Mouse (Mus musculus) midbrain, embryonic 14.5 days (tissue): Measurements from ENCODE around the gene Lrrc74a. TPM values are rescaled to one million over a fixed set of nuclear protein-coding genes. Genes with fewer than 3 reads are reported as not detected.

Source experiments
- ATAC-seq: fragments of 200-750 bp; cut with Nextera tagmentation; 2 replicates; pipeline ENCODE4 v1.8.0; 2017; ENCODE audit warnings: moderate number of reproducible peaks, moderate library complexity; ENCODE audit not compliant: low FRiP score, low TSS enrichment
- DNase-seq: peaks from one replicate; pipeline ENCODE4 v3.0.0-alpha.2; 2015
- H3K27ac ChIP-seq: fragments of 300-500 bp; sonication (generic); replicated peaks from 2 replicates; pipeline ENCODE4 v1.5.1; 2014; ENCODE audit warnings: mild to moderate bottlenecking, low read depth, low read length, moderate library complexity
- H3K27me3 ChIP-seq: fragments of 300-500 bp; sonication (generic); 2 replicates; pipeline ENCODE4 v1.6.1; 2014; ENCODE audit warnings: low read length, control low read depth, mixed read lengths; ENCODE audit not compliant: control insufficient read depth, insufficient read depth
- H3K36me3 ChIP-seq: fragments of 300-500 bp; sonication (generic); 2 replicates; pipeline ENCODE4 v1.6.1; 2014; ENCODE audit warnings: low read length, control low read depth; ENCODE audit not compliant: control insufficient read depth, insufficient read depth
- H3K4me1 ChIP-seq: fragments of 300-500 bp; sonication (generic); 2 replicates; pipeline ENCODE4 v1.6.1; 2014; ENCODE audit warnings: mild to moderate bottlenecking, antibody characterized with exemption, low read length, control low read depth; ENCODE audit not compliant: control insufficient read depth, insufficient read depth
- H3K4me2 ChIP-seq: fragments of 300-500 bp; sonication (generic); 2 replicates; pipeline ENCODE4 v1.6.1; 2014; ENCODE audit warnings: mild to moderate bottlenecking, low read length, moderate library complexity
- H3K4me3 ChIP-seq: fragments of 300-500 bp; sonication (generic); replicated peaks from 2 replicates; pipeline ENCODE4 v1.5.1; 2014; ENCODE audit warnings: low read depth, low read length
- H3K9ac ChIP-seq: fragments of 300-500 bp; sonication (generic); replicated peaks from 2 replicates; pipeline ENCODE4 v1.6.1; 2014; ENCODE audit warnings: mild to moderate bottlenecking, low read length, moderate library complexity
- H3K9me3 ChIP-seq: fragments of 300-500 bp; sonication (generic); 2 replicates; pipeline ENCODE4 v1.6.1; 2016; ENCODE audit warnings: low read length, control low read depth, mixed read lengths; ENCODE audit not compliant: control insufficient read depth
- WGBS: fragments of 180-500 bp; shearing (Covaris S2); extraction: QIAGEN DNeasy Blood & Tissue Kit; methylation state at CpG from one replicate; pipeline ENCODE4 v1.1.7; 2014; 5-methylcytosine and 5-hydroxymethylcytosine counted together
- polyA plus RNA-seq: library from polyadenylated mRNA; unstranded; fragments of >200 nt; fragmentation: Nextera tagmentation; extraction: Ambion mirVana; gene quantifications from 2 replicates; pipeline ENCODE4 v1.2.1, GENCODE M21; 2014

Gene Lrrc74a
- polyA plus RNA-seq, 1 experiment from 2014 or later: not detected

GRCm38 (mm10) chr12:86787020-86787553, 52.9 kb downstream of the Lrrc74a start:
- no peak overlapping the region for H3K4me3 ChIP-seq
- 8% methylated on average over 4 of the region's 4 CpGs for WGBS
- H3K36me3 ChIP-seq: no peaks in the 10 kb centered on the region
- no peak overlapping the region for H3K4me2 ChIP-seq
- H3K27me3 ChIP-seq: no peaks in the 10 kb centered on the region
- no peaks in the 10 kb centered on the region for H3K9me3 ChIP-seq
- ATAC-seq (peak; percentile 68), DNase-seq (peak; percentile 66)
- peak overlapping the region; percentile 50; the same call in 1 of the 2 replicates for H3K27ac ChIP-seq
- no peak overlapping the region for H3K9ac ChIP-seq
- H3K4me1 ChIP-seq: peaks cover 27% of the 10 kb centered on the region

GRCm38 (mm10) chr12:86790100-86790848, 56.1 kb downstream of the Lrrc74a start:
- DNase-seq: no peak
- Histone ChIP-seq H3K27me3 (no peaks in the 10 kb centered on the region), H3K4me3 (no peak overlapping the region), H3K27ac (peak overlapping the region; percentile 15; the same call in 1 of the 2 replicates), H3K4me2 (no peak overlapping the region), H3K36me3 (no peaks in the 10 kb centered on the region), H3K9me3 (no peaks in the 10 kb centered on the region), H3K4me1 (peaks cover 27% of the 10 kb centered on the region), H3K9ac (no peak overlapping the region)
- WGBS: 29% methylated on average over 6 of the region's 6 CpGs
- ATAC-seq: no peak

- no peak overlapping the region for H3K9ac ChIP-seq
- DNase-seq: no peak
- H3K4me1 ChIP-seq: peaks cover 27% of the 10 kb centered on the region
- no peaks in the 10 kb centered on the region for H3K36me3 ChIP-seq
- 18% methylated on average over 2 of the region's 2 CpGs for WGBS
- H3K4me3 ChIP-seq: no peak overlapping the region
- no peak overlapping the region for H3K4me2 ChIP-seq
- H3K27ac ChIP-seq: peak overlapping the region; percentile 15; the same call in 1 of the 2 replicates
- ATAC-seq: no peak
- H3K9me3 ChIP-seq: no peaks in the 10 kb centered on the region
- no peaks in the 10 kb centered on the region for H3K27me3 ChIP-seq
These were observed 56.6 kb downstream of the Lrrc74a start for GRCm38 (mm10) chr12:86790849-86791127.

GRCm38 (mm10) chr12:86791987-86792386, 57.8 kb downstream of the Lrrc74a start:
- ATAC-seq (no peak), DNase-seq (no peak)
- H3K4me1 ChIP-seq: peaks cover 17% of the 10 kb centered on the region
- H3K36me3 ChIP-seq: no peaks in the 10 kb centered on the region
- no peak overlapping the region for H3K4me2 ChIP-seq
- H3K27ac ChIP-seq: no peak overlapping the region
- H3K27me3 ChIP-seq: no peaks in the 10 kb centered on the region
- no peak overlapping the region for H3K4me3 ChIP-seq
- H3K9ac ChIP-seq: no peak overlapping the region
- H3K9me3 ChIP-seq: no peaks in the 10 kb centered on the region
- 89% methylated on average over 2 of the region's 2 CpGs for WGBS

- H3K4me3 ChIP-seq: no peak overlapping the region
- no peak overlapping the region for H3K9ac ChIP-seq
- H3K4me1 ChIP-seq: peaks cover 17% of the 10 kb centered on the region
- H3K9me3 ChIP-seq: no peaks in the 10 kb centered on the region
- ATAC-seq (no peak), DNase-seq (no peak)
- no peaks in the 10 kb centered on the region for H3K36me3 ChIP-seq
- no peak overlapping the region for H3K27ac ChIP-seq
- no peak overlapping the region for H3K4me2 ChIP-seq
- H3K27me3 ChIP-seq: no peaks in the 10 kb centered on the region
- WGBS: 52% methylated on average over 3 of the region's 3 CpGs
These were observed 59.7 kb downstream of the Lrrc74a start for GRCm38 (mm10) chr12:86793830-86794229.

- no peak for DNase-seq
- WGBS: 93% methylated on average over 11 of the region's 11 CpGs
- no peak for ATAC-seq
These were observed 60.2 kb downstream of the Lrrc74a start for GRCm38 (mm10) chr12:86794331-86794730.

GRCm38 (mm10) chr12:86795076-86795837, 61.1 kb downstream of the Lrrc74a start:
- no peak overlapping the region for H3K4me3 ChIP-seq
- DNase-seq (peak; percentile 53), ATAC-seq (peak; percentile 54; the same call in 1 of the 2 replicates)
- H3K27ac ChIP-seq: peak overlapping the region; percentile 46
- H3K36me3 ChIP-seq: no peaks in the 10 kb centered on the region
- 59% methylated on average over 7 of the region's 7 CpGs for WGBS
- H3K27me3 ChIP-seq: no peaks in the 10 kb centered on the region
- peaks cover 25% of the 10 kb centered on the region for H3K4me1 ChIP-seq
- no peak overlapping the region for H3K4me2 ChIP-seq
- no peak overlapping the region for H3K9ac ChIP-seq
- H3K9me3 ChIP-seq: no peaks in the 10 kb centered on the region

More at GRCm38 (mm10) chr12:86794331-86794730, 60.2 kb downstream of the Lrrc74a start:
- Histone ChIP-seq H3K4me3 (no peak overlapping the region), H3K27me3 (no peaks in the 10 kb centered on the region), H3K4me2 (no peak overlapping the region), H3K4me1 (peaks cover 22% of the 10 kb centered on the region), H3K36me3 (no peaks in the 10 kb centered on the region), H3K27ac (no peak overlapping the region), H3K9me3 (no peaks in the 10 kb centered on the region), H3K9ac (no peak overlapping the region)

GRCm38 (mm10) chr12:86795838-86796232, 61.7 kb downstream of the Lrrc74a start:
- 5% methylated on average over 4 of the region's 4 CpGs for WGBS

More at GRCm38 (mm10) chr12:86795838-86796232, 61.7 kb downstream of the Lrrc74a start:
- H3K9me3 ChIP-seq: no peaks in the 10 kb centered on the region
- ATAC-seq (peak; percentile 62; the same call in 1 of the 2 replicates), DNase-seq (peak; percentile 95)
- peak overlapping the region; percentile 46 for H3K27ac ChIP-seq
- H3K4me1 ChIP-seq: peaks cover 25% of the 10 kb centered on the region
- H3K4me3 ChIP-seq: no peak overlapping the region
- H3K27me3 ChIP-seq: no peaks in the 10 kb centered on the region
- H3K9ac ChIP-seq: no peak overlapping the region
- H3K4me2 ChIP-seq: no peak overlapping the region
- H3K36me3 ChIP-seq: no peaks in the 10 kb centered on the region
